Mouse (Mus musculus) A20 (cell line): ENCODE measurements around the gene Prdx5.

ENCODE experiments used
- DNase-seq: peaks from one replicate; pipeline ENCODE4 v3.0.0-alpha.2; 2011; ENCODE audit warnings: low read depth, low spot score

Prdx5 gene

GRCm38 (mm10) chr19:6909507-6910289, at the start of gene Prdx5, which contains the start of gene Trmt112:
Prdx5 (minus strand) TSS chr19:6910106.
Trmt112 (plus strand) TSS chr19:6909698.
- peak; percentile 98 for DNase-seq

- DNase-seq, result no peak
Measured at GRCm38 (mm10) chr19:6956461-6956860, 46.6 kb upstream of the Prdx5 start.

- DNase-seq, result peak; percentile 60
Measured at GRCm38 (mm10) chr19:6955424-6955823, 45.5 kb upstream of the Prdx5 start.

GRCm38 (mm10) chr19:6954046-6954445, 44.1 kb upstream of the Prdx5 start:
- peak; percentile 47 for DNase-seq

GRCm38 (mm10) chr19:6952712-6953037, 42.8 kb upstream of the Prdx5 start:
- DNase-seq, result no peak

GRCm38 (mm10) chr19:6951994-6952711, 42.2 kb upstream of the Prdx5 start:
- peak; percentile 64 for DNase-seq

GRCm38 (mm10) chr19:6951381-6951968, 41.6 kb upstream of the Prdx5 start:
- DNase-seq, result peak; percentile 89

GRCm38 (mm10) chr19:6950613-6951153, 40.8 kb upstream of the Prdx5 start:
- DNase-seq, result peak; percentile 77

GRCm38 (mm10) chr19:6949951-6950350, 40.0 kb upstream of the Prdx5 start:
- no peak for DNase-seq

- no peak for DNase-seq
Measured at GRCm38 (mm10) chr19:6949532-6949931, 39.6 kb upstream of the Prdx5 start.

- DNase-seq, result no peak
Measured at GRCm38 (mm10) chr19:6948186-6948585, 38.3 kb upstream of the Prdx5 start.

- no peak for DNase-seq
Measured at GRCm38 (mm10) chr19:6947742-6948141, 37.8 kb upstream of the Prdx5 start.

GRCm38 (mm10) chr19:6943709-6944108, 33.8 kb upstream of the Prdx5 start:
- no peak for DNase-seq

GRCm38 (mm10) chr19:6942764-6943163, 32.9 kb upstream of the Prdx5 start:
- no peak for DNase-seq

- peak; percentile 95 for DNase-seq
Measured at GRCm38 (mm10) chr19:6942249-6942691, 32.4 kb upstream of the Prdx5 start, which contains the start of gene Gpr137. Gpr137 (minus strand) TSS chr19:6942480.

GRCm38 (mm10) chr19:6941372-6942248, 31.7 kb upstream of the Prdx5 start, which contains the start of gene Bad:
Bad (plus strand) TSS chr19:6941861.
- peak; percentile 96 for DNase-seq

GRCm38 (mm10) chr19:6940396-6941351, 30.8 kb upstream of the Prdx5 start:
- DNase-seq, result no peak

GRCm38 (mm10) chr19:6939106-6940002, 29.4 kb upstream of the Prdx5 start:
- no peak for DNase-seq
